Mouse (Mus musculus): Measurements from ENCODE around the gene Cd5.

GRCm38 (mm10) chr19:10691660-10692059 is 47.1 kb downstream of the Cd5 start:
- TF ChIP-seq POLR2A (IDR thresholded peaks at IDR 0.05; ENCODE audit: low read depth, low read length), result no peak
- TF ChIP-seq CTCF (IDR thresholded peaks at IDR 0.05; ENCODE audit: extremely low read depth, insufficient read length, insufficient replicate concordance, low read depth, low read length), result no peak
